Comparison of ENCODE assay signal across 24 mouse cellular contexts in genomic region chr6:114141481-114141880, GRCm38 (mm10). TPM values are rescaled to one million over a fixed set of nuclear protein-coding genes. Genes with fewer than 3 reads are reported as not detected.
"Had no signal": no experiment of that assay in that cellular context is flagged by ENCODE, and none has a peak within 500 bp of the region (broad histone marks: within the 10 kb centered on the region; RNA-seq: fewer than 3 reads in every experiment).

No protein-coding gene starts in this region.

- DNase-seq: heart, postnatal 10 days; heart, postnatal 14 days; heart, postnatal 36 days; heart, postnatal 4 days; kidney, adult 11 months; kidney, adult 18-20 months; kidney, adult 2 months; kidney, adult 8-10 months; kidney, adult 9 months; kidney, postnatal 10 days; kidney, postnatal 14 days; kidney, postnatal 25 days; kidney, postnatal 36 days; kidney, postnatal 4 days; layer of hippocampus, adult 9-11 months; layer of hippocampus, postnatal 36 days had no signal

- ATAC-seq: hindbrain, embryonic 16.5 days; hindbrain, postnatal 0 days; inflammation-experienced regulatory T-cells, adult 6 months; intestine, embryonic 15.5 days; intestine, embryonic 16.5 days; intestine, postnatal 0 days had no signal

RNA-seq across cellular contexts. Expression of gene Slc6a11, which starts 10.4 kb away (rescaled TPM):
- total RNA-seq: heart, postnatal 10 days; heart, postnatal 14 days; heart, postnatal 25 days; heart, postnatal 36 days; hematopoietic stem cell, adult 5-6 weeks had no signal
